Mouse (Mus musculus) frontal cortex, postnatal 14 days (tissue): ENCODE results near the gene Cyp17a1.

Experiments
- DNase-seq, 2 experiments: peaks; one replicate each; pipeline ENCODE4 v3.0.0; 2022; ENCODE audit warnings: low spot score in 2 of 2

Gene Cyp17a1

GRCm38 (mm10) chr19:46672766-46673418 is at the start of gene Cyp17a1:
Cyp17a1 (minus strand) TSS chr19:46673172.
- DNase-seq, result no peak

GRCm38 (mm10) chr19:46718150-46718549 is 45.2 kb upstream of the Cyp17a1 start:
- no peak for DNase-seq

DNA sequence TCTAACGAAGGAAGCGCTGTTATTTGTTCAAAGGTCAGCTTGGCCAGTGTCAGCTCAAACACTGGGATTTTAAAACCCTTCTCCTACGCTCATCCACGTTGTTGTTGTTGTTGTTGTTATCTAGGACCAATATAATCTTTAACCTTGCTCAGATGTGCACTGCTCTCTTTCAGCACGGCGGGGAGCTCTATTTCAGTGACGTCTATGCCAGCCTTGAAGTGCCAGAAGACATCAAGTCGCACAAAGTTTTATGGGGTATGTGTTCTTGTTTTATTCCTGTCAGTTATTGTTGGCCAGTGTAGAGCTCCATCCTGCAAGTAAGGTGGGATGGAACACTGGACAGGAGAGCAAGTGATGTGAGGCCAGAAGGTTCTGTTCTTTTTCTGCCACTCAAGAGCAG is 42.0 kb upstream of the Cyp17a1 start:
- no peak for DNase-seq

- no peak for DNase-seq
These were observed 41.3 kb upstream of the Cyp17a1 start for GRCm38 (mm10) chr19:46714234-46714633.

DNA sequence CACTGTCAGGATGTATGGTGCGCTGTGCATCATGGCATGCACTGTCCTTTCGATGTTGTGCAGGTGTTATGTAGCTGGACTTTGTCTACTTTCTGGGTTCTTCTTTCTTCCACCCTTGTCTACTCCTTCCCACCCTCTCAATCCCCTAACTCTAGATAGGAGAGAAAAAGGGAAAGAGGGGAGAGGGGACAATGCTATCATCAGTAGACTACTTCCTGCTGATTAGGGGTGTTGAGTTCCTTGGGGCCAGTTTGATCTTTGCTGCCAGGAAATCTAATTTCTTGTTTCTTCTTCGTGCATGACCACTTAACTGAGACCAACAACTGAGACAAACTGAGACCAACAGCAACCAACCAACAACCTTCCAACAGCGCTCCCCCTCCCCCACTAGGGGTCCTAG is 37.6 kb upstream of the Cyp17a1 start:
- no peak for DNase-seq

GRCm38 (mm10) chr19:46707296-46708151 is 34.6 kb upstream of the Cyp17a1 start, which contains the start of gene As3mt:
As3mt (plus strand) TSS chr19:46707458.
- DNase-seq, result peak; percentile 28 to 44

GRCm38 (mm10) chr19:46706540-46707295 is 33.7 kb upstream of the Cyp17a1 start:
- DNase-seq, result no peak

DNA sequence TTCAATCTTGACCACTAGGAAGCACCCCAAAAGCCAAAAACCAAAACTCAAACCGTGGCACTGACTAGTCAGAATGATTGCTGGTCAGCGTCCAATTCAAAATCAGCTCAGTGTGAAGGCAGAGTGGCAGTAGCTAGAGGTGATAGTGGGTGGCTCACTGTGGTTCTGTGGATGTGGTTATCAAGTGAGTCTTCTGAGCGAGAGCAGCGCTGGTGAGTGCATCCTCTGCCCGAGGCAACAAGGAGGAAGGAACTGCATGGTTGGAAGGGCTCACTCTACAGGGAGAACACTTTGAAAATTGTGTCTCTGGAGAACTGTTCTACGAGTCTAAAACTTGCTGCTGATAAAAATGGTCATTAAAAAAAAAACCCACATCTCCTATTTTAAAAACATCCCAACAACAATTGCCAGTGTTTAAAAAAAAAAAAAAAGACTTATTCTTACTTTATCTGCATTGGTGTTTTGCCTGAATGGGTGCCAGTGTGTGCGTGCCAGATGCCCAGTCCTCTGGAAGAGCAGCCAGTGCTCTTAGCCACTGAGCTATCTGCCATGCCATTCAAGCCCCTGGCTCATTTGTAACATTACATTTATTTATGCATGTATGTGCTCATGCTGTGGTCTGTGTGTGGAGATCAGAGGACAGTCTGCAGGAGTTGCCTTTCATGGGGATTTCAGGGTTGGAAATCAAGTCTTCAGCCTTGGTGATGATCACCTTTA is 33.0 kb upstream of the Cyp17a1 start:
- no peak for DNase-seq

DNA sequence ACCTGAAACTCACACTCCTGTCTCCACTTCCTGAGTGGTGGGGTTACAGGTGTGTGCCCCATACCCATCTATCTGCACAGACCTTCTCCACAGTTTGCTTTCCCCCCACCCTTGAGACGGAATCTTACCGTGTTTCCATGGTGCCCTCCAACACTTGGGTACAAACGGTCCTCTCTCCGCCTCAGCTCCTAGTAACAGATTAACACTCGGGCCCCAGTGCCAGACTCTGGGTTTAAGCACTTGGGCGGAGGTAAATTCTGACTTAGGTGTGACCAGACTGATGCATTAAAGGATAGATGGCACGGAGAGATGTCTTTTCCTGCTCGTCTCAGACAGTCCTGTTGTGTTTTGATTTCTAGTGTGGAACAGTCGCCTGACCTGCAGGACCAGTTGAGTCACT is 28.2 kb upstream of the Cyp17a1 start:
- no peak for DNase-seq

- no peak for DNase-seq
These were observed 26.1 kb upstream of the Cyp17a1 start for GRCm38 (mm10) chr19:46699011-46699481.

- DNase-seq, result no peak
These were observed 25.0 kb upstream of the Cyp17a1 start for GRCm38 (mm10) chr19:46697840-46698517.

DNA sequence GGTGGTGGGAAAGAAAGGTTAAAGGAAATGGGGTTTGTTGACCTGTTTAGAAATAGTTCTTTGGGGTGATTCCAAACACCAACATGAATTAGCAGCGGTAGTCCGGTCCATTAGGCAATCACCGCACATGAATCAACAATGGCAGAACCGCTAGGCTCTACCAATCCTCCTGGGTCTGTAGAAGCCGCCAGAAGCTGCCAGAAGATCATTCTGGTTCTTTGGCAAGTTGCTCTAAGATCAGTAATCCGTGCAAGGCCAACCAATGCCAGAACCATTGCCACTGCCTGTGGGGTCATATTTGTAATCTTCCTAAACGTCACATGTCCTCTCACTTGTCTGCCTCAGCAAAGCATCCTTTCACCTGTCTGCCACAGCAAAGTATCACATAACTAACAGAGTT is 24.0 kb upstream of the Cyp17a1 start:
- DNase-seq, result no peak

DNA sequence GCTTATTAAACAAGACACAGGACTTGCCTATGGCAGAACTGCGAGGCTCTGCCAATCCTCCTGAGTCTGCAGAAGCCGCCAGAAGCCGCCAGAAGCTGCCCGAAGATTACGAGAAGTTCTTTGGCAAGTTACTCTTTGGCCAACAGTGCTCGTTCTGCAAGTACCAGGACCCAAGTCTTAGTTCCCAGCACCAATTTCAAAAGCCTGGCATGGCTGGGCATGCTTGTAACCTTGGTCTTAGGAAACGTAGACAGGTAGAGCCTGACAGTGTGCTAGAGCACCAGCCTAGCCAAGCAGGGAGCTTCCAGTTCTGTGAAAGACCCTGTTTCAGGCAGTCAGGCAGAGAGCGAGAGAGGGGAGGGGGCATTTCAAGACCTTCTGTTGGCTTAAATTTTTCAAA is 23.5 kb upstream of the Cyp17a1 start:
- DNase-seq, result no peak

DNA sequence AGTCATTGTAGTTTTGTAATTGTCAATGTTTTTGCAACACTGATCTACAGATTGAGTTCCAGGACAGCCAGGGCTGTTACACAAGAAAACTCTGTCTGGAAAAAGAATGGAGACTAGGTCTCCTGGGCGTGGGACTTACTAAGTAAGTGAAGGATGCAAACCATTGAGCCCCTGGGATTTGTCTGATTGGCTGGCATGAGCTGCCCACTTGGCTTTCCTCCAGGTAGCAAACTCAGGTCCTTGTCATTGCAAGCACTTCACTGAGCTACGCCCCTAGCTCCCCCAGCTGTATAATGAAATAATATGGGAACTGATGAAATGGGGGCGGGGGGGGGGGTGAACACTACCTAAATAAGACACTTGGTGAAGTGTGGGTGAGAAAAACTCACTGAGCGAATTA is 20.2 kb upstream of the Cyp17a1 start:
- DNase-seq, result no peak

GRCm38 (mm10) chr19:46691078-46691477 is 18.1 kb upstream of the Cyp17a1 start:
- no peak for DNase-seq

DNA sequence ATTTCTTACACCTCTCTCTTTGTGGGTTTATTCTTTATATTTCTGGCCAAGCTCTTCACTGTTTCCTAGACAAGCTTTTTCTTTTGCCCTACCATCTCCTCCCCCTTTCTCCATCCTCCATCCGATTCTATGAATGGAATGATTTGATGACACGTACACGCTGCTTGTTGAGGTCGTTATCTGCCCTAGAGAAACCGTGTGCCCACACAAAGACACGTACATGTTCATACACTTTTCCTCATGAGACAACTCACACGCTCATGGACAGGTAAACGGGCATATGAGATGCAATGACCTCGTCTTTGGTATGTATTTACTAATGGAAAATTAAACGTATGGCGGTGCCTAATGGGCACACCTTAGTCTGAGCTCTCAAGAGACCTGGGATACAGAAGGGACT is 17.4 kb upstream of the Cyp17a1 start:
- no peak for DNase-seq

DNA sequence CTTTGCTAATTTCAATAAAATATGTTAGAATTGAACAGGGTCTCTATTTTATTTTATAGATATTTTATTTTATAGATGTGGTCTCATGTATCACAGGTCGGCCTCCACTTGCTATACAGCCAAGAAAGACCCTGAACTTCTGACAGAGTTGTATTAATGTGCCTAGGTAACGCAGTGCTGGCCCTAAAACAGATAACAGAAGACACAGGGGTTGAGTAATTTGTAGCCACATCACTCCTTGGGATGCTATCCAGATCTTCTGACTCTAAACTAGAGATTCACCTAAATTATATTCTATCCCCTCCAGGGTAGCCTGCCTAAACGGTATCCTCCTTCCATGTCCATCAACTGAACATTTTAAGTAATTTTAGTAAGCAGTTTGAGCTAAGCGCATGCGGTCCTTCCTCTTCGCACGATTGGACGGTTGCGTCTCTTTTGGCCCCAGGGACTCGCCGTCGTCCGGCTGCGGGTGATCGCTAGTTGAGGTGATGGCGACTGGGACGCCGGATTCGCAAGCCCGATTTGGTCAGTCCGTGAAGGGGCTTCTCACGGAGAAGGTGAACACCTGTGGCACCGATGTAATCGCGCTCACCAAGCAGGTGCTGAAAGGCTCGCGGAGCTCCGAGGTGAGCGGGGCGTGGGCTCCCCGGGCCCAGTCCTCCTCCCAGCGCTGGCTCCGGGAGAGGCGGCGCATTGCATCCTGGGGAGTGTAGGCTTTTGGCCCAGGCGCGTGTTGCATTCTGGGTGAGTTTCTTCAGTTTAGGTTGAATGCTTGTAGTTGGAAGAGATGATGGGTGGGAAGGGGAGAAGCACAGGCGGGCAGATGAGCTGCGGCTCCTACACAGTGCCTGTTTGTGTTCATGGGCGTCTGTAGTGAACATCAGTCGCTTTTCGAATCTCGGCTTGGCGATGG is 16.7 kb upstream of the Cyp17a1 start, which contains the start of gene Borcs7:
Borcs7 (plus strand) TSS at position 447 of the 913 bp plus-strand sequence.
- DNase-seq, result peak; percentile 80 to 84

DNA sequence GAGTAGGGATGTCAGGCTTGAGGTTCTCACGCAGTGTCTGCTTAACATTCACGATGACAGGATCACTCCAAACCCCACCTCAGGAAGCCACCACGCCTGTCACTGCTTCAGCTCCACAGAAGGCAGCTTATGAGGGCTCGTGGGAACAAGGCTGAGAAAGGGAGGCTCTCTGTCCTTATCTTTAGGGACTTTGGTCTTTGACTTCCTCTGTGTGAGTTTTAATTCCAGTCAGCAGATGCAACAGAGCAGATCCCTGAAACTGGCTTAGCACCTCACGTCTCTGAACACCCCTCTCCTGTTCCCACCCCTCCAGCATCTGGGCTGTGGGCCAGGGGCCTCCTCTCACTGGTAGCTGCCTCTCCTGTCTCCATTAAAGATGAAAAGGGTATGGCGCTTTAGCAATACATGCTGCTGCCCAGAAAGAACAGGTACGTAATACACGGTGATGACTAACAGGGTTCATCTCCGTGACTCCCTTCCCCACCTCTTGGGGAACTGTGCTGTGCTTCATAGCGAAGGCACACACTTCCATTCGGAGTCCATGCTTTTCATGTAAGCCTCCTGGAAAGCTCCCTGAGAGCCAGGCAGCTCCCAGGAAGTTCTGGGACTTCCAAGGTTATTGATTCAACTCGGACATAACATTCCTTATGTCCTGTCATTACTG is 6.9 kb upstream of the Cyp17a1 start:
- no peak for DNase-seq

- no peak for DNase-seq
These were observed 2.7 kb upstream of the Cyp17a1 start for GRCm38 (mm10) chr19:46675641-46676040.
